Mouse (Mus musculus) left cerebral cortex, postnatal 36 days (tissue): Measurements from ENCODE around the gene Dus3l. TPM values are rescaled to one million over a fixed set of nuclear protein-coding genes. Genes with fewer than 3 reads are reported as not detected.

ENCODE experiments used
- DNase-seq, 2 experiments: peaks; one replicate each; pipeline ENCODE4 v3.0.0; 2021 to 2022; ENCODE audit warnings: low spot score in 2 of 2, mixed read lengths in 1 of 2
- intact Hi-C: fragments of 180-260 bp; cut with DNase I; formaldehyde crosslinking; loops from one replicate; pipeline ENCODE4 v1.15.1; 2025
- total RNA-seq, 2 experiments: library from RNA; stranded (reverse); gene quantifications; 2 replicates each; pipeline ENCODE4 v1.2.3; 2021

Gene Dus3l
- total RNA-seq, 2 experiments from 2014 or later: 57.6 to 75.6 TPM

- DNase-seq: no peak
- intact Hi-C loops: no loop called here
These were observed 13.0 kb upstream of the Dus3l start for GRCm38 (mm10) chr17:56751404-56752072.

DNA sequence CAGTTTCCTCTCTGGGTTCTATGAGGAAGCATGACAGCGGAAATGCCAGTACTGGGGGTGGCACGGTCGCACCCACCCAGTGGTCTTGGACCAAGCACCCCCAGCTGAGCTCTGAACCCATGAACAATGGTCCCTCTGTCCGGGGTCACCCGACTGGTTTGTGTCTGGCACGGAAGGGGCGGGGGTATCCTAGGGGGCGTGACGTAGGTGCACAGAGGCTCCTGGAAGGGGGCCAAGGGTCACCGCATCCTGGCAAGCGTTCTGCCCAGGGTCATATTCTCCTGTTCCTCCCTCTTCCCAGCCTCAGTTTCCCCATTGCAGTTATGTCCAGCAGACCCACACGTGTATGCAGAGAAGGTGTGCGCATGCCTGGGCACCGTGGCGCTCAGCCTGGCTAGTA, 11.1 kb upstream of the Dus3l start:
- intact Hi-C loops: no loop called here
- no peak for DNase-seq

GRCm38 (mm10) chr17:56754271-56755185, 10.0 kb upstream of the Dus3l start:
- DNase-seq: no peak
- intact Hi-C loops: loop anchor here (5.0 kb wide), 1 partner anchor 37 kb away; the partner anchor contains the start of genes Ndufa11 and Vmac

DNA sequence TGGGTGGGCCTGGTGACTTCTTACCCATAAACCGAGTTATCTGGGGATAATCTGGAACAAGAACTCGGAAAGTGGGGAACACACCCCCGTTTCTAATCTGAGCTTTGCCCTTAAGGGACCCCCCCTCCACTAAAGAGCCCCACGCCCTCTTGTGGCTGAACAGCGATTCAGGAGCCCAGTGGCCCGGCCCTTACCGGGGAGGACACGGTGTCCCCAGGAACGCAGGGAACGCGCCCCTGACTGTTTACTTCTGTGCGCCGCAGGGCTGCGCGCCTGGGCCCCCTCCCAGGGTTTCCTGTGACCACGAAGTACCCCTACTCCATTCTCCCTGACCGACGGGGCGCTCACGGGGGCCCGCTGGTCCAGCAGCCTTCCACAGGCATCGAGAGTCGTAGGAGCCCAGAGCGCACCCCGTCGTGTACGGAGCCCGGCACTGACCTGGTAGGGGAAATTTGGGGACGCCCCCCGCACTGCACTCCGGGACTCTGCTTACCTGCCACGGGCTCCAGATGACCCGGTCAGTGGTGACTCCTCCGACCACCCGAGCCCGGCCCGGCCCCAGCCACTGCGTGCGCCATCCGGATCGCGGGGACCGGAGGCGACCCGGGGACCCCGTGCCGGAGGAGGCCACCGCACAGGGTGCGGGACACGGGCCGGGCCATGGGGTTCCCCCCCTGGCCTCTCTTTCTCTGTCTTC, 7.7 kb upstream of the Dus3l start:
- intact Hi-C loops: loop anchor here (5.0 kb wide), 1 partner anchor 40 kb away; the partner anchor contains the start of genes Ndufa11 and Vmac
- DNase-seq: no peak

DNA sequence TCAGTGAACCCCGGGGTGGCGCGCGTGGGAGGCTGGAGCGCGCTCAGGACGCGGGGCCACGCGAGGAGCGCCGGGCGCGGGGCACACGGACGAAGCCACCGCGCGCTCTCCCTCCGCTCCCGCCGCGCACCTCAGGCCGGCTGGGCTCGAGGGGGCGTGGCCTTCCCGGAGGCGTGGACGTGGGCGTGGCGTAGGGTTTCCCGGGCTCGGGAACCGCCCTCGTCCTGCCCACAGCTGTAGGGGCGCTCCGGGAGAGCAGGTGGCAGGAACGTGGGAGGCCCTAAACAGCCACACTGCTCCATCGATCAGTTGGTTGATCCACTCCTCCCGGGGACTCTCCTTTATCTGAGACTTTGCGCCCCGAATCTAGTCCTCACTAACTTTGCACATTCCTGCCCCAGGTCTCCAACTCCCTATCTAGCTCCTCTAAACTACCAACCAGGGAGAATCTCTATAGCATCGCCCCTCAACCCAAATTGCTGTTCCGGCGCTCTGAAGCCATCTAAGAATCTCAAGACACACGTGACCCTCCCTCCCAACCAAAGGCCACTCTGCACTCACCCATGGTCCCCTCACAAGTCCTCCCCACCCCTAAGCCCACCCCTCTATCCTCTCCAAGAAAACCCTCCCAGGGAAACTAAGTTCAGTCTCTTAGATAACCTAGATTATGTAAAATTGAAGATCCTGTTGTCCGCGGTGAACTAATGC, 7.0 kb upstream of the Dus3l start, which contains the start of gene Nrtn:
Gene Nrtn (minus strand): TSS at position 115 of the 708 bp plus-strand sequence.
- DNase-seq: peak; percentile 48 to 49
- intact Hi-C loops: loop anchor here (5.0 kb wide), 1 partner anchor 40 kb away; the partner anchor contains the start of genes Ndufa11 and Vmac

DNA sequence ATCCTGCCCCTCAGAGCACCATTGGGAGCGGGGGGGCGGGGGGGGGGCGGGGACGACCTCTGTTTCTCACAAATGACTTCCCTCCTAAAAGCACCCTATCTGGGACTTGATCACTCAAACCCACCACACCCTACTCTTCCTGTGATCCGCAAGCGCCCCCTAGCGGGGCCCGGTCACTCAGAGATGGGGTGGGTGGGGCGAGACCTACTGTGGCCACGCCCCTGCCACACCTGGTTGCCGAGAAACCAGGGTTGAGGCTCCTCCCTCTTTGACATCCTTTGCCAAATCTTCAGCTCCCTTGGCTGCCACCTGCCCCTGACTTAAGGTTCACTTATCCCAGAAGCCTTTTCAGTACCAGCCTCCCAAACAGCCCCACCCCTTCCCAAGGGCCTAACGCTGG, 6.4 kb upstream of the Dus3l start:
- intact Hi-C loops: loop anchor here (5.0 kb wide), 1 partner anchor 41 kb away; the partner anchor contains the start of genes Ndufa11 and Vmac
- peak; percentile 51 to 54 for DNase-seq

DNA sequence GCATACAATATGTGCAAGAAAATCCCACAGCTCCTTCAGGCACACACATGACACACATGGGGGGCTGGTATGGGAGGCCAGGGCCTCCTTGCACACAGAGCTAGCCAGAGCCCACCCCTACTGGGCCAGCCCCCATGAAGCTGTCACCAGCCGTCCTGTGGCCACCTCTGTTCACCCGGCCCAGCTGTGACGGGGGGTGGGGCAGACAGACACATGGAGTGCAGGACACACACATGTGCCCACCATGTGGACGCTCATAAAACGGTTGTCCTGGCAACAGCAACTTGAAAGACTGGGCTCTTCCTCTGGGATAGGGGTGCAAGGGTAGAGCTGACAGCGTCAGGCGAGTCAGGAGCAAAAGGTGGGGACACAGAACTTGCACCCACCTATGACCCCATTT, 5.3 kb upstream of the Dus3l start:
- DNase-seq: no peak
- intact Hi-C loops: loop anchor here (5.0 kb wide), 1 partner anchor 42 kb away; the partner anchor contains the start of genes Ndufa11 and Vmac

DNA sequence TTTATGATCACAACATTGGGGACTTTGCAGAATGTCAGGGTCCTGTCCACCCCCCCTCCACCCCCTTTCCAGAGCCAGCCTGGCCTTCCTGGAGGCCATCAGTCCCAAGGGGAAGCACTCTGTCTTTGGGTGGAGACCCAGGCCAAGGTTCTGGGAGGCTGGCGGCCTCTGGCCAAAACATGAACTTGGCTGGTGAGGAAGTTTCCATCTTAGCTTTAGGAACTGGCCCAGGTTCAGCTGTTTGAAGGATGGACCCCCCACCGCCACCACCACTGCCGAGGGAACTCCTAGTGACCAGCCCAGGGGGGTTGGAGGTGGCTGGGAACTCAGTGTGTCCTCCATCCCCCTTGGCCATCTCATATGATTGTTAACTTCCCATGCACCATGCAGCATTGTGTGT, 3.5 kb upstream of the Dus3l start:
- DNase-seq: no peak
- intact Hi-C loops: loop anchor here (5.0 kb wide), 2 partner anchors 89 to 149 kb away; partner anchors contain the start of genes Ranbp3 and Rpl36

- intact Hi-C loops: loop anchor here (5.0 kb wide), 2 partner anchors 90 to 150 kb away; partner anchors contain the start of genes Ranbp3 and Rpl36
- DNase-seq: peak; percentile 85 to 88
These were observed 2.6 kb upstream of the Dus3l start for GRCm38 (mm10) chr17:56761991-56762410.

- intact Hi-C loops: loop anchor here (5.0 kb wide), 2 partner anchors 91 to 151 kb away; partner anchors contain the start of genes Ranbp3 and Rpl36
These were observed 1.5 kb upstream of the Dus3l start for GRCm38 (mm10) chr17:56762769-56763731.

GRCm38 (mm10) chr17:56763741-56764250, 761 bp upstream of the Dus3l start:
- intact Hi-C loops: loop anchor here (5.0 kb wide), 2 partner anchors 91 to 151 kb away; partner anchors contain the start of genes Ranbp3 and Rpl36
- DNase-seq: no peak

More at GRCm38 (mm10) chr17:56762769-56763731, 1.5 kb upstream of the Dus3l start:
- DNase-seq: peak; percentile 40 to 56

DNA sequence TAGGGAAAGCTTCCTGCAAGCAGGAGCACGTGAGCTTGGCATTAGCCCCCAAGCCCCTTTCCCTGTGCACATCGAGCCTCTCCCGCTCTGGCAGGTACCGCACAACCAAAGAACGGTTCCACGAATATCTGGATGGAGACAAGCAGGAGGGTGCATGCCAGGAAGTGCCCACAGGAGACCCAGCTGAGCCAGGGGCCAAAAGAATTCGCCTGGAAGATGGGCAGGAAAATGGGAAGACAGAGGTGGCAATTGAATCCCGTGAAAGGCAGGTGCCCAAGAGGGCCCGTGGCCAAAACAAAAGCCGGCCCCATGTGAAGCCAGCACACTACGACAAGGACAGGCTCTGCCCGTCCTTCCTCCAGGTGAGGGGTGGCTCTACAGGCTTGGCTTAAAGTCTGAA, 874 bp downstream of the Dus3l start:
- no peak for DNase-seq
- intact Hi-C loops: no loop called here

DNA sequence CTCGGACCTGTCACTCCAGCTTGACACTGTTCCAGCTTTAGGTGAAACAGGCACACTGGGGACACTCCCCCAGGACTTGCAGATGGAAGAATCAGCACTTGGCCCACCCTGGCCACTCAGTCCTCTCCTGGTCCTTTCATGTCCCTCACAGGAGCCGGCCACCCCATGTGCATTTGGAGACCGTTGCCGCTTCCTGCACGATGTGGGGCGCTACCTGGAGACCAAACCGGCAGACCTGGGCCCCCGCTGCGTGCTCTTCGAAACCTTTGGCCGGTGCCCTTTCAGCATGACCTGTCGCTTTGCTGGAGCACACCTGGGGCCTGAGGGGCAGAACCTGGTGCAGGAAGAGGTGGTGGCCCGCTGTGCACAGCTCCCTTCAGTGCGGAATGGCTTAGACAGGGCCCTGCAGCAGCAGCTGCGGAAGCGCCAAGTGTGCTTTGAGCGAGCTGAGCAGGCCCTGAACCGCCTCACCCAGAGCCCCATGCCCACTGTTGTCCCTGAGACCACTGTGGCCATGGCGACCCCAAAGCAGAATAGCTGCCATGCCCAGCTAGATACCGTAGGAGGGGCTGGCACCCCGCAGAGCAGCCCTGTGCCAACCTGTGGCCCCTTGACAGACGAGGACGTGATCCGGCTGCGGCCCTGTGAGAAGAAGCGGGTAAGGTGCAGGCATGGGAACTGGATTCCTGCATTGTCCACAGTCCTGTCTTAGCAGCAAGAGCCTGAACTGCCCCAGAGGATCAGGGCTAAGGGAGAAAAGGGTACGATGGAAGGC, 2.3 kb downstream of the Dus3l start:
- no peak for DNase-seq
- intact Hi-C loops: no loop called here

GRCm38 (mm10) chr17:56767531-56768135, 3.1 kb downstream of the Dus3l start:
- DNase-seq: no peak

GRCm38 (mm10) chr17:56768941-56769340, 4.4 kb downstream of the Dus3l start:
- DNase-seq: no peak
- intact Hi-C loops: no loop called here

More at GRCm38 (mm10) chr17:56767531-56768135, 3.1 kb downstream of the Dus3l start:
- intact Hi-C loops: no loop called here

GRCm38 (mm10) chr17:56769950-56770349, 5.4 kb downstream of the Dus3l start, which contains the start of gene Prr22:
Prr22 (plus strand) TSS chr17:56770250.
- intact Hi-C loops: no loop called here
- DNase-seq: no peak
